ENCODE assay signal across 8 mouse cellular contexts in genomic region chr2:168098040-168098439, GRCm38 (mm10). TPM values are rescaled to one million over a fixed set of nuclear protein-coding genes. Genes with fewer than 3 reads are reported as not detected.
A peak's percentile ranks its signal among the peaks of the same experiment; 100 is the strongest.
DNase-seq lines count a peak whose midpoint lies in the region; ATAC-seq and TF ChIP-seq lines count a peak whose summit lies in the region.

No protein-coding gene starts in this region.

- H3K27me3 ChIP-seq in liver, embryonic 13.5 days = no peaks in the 10 kb centered on the region

- no peaks in the 10 kb centered on the region for H3K9me3 ChIP-seq in liver, embryonic 13.5 days (replicated peaks)

- peak; percentile 72 for DNase-seq in embryo, embryonic 10 days (ENCODE audit: low spot score)
- no peak for DNase-seq in embryo, embryonic 9.5 days (ENCODE audit: extremely low spot score)
- DNase-seq in 416B (ENCODE audit: low read depth) = peak; percentile 66
- DNase-seq in gastrocnemius, adult 8-10 months (ENCODE audit: low spot score in 2 of 2) = peak; percentile 32 to 37
- DNase-seq in kidney, adult 8-10 months = peak; percentile 76 to 88
- peak; percentile 38 for DNase-seq in liver, embryonic 13.5 days
- peak; percentile 60 to 73 for DNase-seq in right cerebral cortex, postnatal 10 days (ENCODE audit: low spot score in 2 of 2)

- H3K27ac ChIP-seq in bone marrow, adult 2 months (ENCODE audit: control insufficient read depth, insufficient read depth, low read depth, low read length, poor library complexity) = no peak overlapping the region
- H3K27ac ChIP-seq in liver, embryonic 13.5 days = no peak overlapping the region

- no peak overlapping the region for H3K4me2 ChIP-seq in liver, embryonic 13.5 days

- TF ChIP-seq CTCF in bone marrow, adult 2 months (IDR thresholded peaks at IDR 0.05; ENCODE audit: control insufficient read depth, insufficient read depth, low read length) = peak; percentile 58; the same call in 1 of the 2 replicates

- H3K4me1 ChIP-seq in bone marrow, adult 2 months (ENCODE audit: control insufficient read depth, insufficient read depth, low read length) = no peaks in the 10 kb centered on the region
- H3K4me1 ChIP-seq in liver, embryonic 13.5 days (replicated peaks) = peaks cover 20% of the 10 kb centered on the region

- WGBS in bone marrow, adult 2 months = 39% methylated on average over 6 of the region's 6 CpGs
- WGBS in liver, embryonic 13.5 days (ENCODE audit: insufficient replicate concordance) = 29% methylated on average over 6 of the region's 6 CpGs

- ATAC-seq in liver, embryonic 13.5 days (ENCODE audit: low read depth) = peak; percentile 23; the same call in 1 of the 2 replicates

- peaks cover 9% of the 10 kb centered on the region; the same call in 1 of the 2 replicates for H3K36me3 ChIP-seq in liver, embryonic 13.5 days

- no peak for TF ChIP-seq POLR2A in bone marrow, adult 2 months (IDR thresholded peaks at IDR 0.05; ENCODE audit: borderline replicate concordance, control insufficient read depth, low read depth, low read length)

- no peak overlapping the region for H3K9ac ChIP-seq in liver, embryonic 13.5 days

- H3K4me3 ChIP-seq in bone marrow, adult 2 months (replicated peaks; ENCODE audit: control insufficient read depth, low read depth, low read length) = no peak overlapping the region
- H3K4me3 ChIP-seq in liver, embryonic 13.5 days (replicated peaks) = no peak overlapping the region

RNA-seq across cellular contexts. Expression of gene Pard6b, which starts 17.2 kb away (rescaled TPM):
- polyA plus RNA-seq in bone marrow, adult 2 months (2011; ENCODE audit: insufficient read depth, insufficient read length, low replicate concordance, missing spikeins) = 0.29 TPM in 1 of 2 replicates, not detected in the other
- total RNA-seq in gastrocnemius, adult 8-10 months (2022) = 1 to 10 TPM in 3 of 4 experiments, under 1 TPM in 1; 0.73 to 1.8 (median 1.2) TPM
- polyA plus RNA-seq in liver, embryonic 13.5 days (2015; fragmentation: Nextera tagmentation; extraction: Ambion mirVana) = 2.2 and 2.9 TPM in 2 replicates
